14 mouse cellular contexts compared by ENCODE assay signal in genomic region chr15:41330085-41330484, GRCm38 (mm10).
A peak's percentile ranks its signal among the peaks of the same experiment; 100 is the strongest.
DNase-seq lines count a peak whose midpoint lies in the region; ATAC-seq and TF ChIP-seq lines count a peak whose summit lies in the region.
"Had no signal": no experiment of that assay in that cellular context is flagged by ENCODE, and none has a peak within 500 bp of the region (broad histone marks: within the 10 kb centered on the region; RNA-seq: fewer than 3 reads in every experiment).

No protein-coding gene starts in this region.

- in situ Hi-C loops in ES-E14 (cut with MboI; ENCODE audit: low sequenced_read_pairs in 2 of 2, unreplicated experiment in 2 of 2) = loop anchor here in 1 of 2 experiments (25.0 kb wide), 1 partner anchor 332 kb away; no protein-coding TSS in a partner anchor

- H3K9me3 ChIP-seq in intestine, postnatal 0 days (ENCODE audit: control insufficient read depth) = no peaks in the 10 kb centered on the region
- H3K9me3 ChIP-seq in intestine, embryonic 15.5 days = no peaks in the 10 kb centered on the region
- H3K9me3 ChIP-seq in ES-E14 (ENCODE audit: control insufficient read depth, insufficient read depth, low read depth, low read length) = no peaks in the 10 kb centered on the region
- no peaks in the 10 kb centered on the region for H3K9me3 ChIP-seq in liver, embryonic 15.5 days (replicated peaks)
- H3K9me3 ChIP-seq: forebrain, embryonic 15.5 days; hindbrain, embryonic 10.5 days; megakaryocyte, embryonic 14.5 days; neural tube, embryonic 13.5 days had no signal

- no peak overlapping the region for H3K9ac ChIP-seq in intestine, postnatal 0 days (ENCODE audit: low read depth, low read length)
- H3K9ac ChIP-seq in intestine, embryonic 15.5 days = no peak overlapping the region
- no peak overlapping the region for H3K9ac ChIP-seq in ES-E14 (ENCODE audit: insufficient read depth, low read depth, low read length, poor library complexity, severe bottlenecking)
- no peak overlapping the region for H3K9ac ChIP-seq in liver, embryonic 15.5 days
- H3K9ac ChIP-seq: forebrain, embryonic 15.5 days; neural tube, embryonic 13.5 days had no signal

- WGBS in intestine, postnatal 0 days = 22% methylated on average over 2 of the region's 2 CpGs
- 41% methylated on average over 2 of the region's 2 CpGs for WGBS in intestine, embryonic 15.5 days
- 31% methylated on average over 2 of the region's 2 CpGs for WGBS in liver, embryonic 15.5 days (ENCODE audit: insufficient replicate concordance)

- TF ChIP-seq CTCF in intestine, postnatal 0 days (IDR thresholded peaks at IDR 0.05; ENCODE audit: low read depth) = peak; percentile 52
- TF ChIP-seq CTCF in C2C12 (IDR thresholded peaks at IDR 0.05; ENCODE audit: control insufficient read depth, insufficient read depth, insufficient read length) = no peak

- no peaks in the 10 kb centered on the region for H3K4me1 ChIP-seq in intestine, postnatal 0 days (replicated peaks; ENCODE audit: control insufficient read depth, insufficient read depth, low read length)
- no peaks in the 10 kb centered on the region for H3K4me1 ChIP-seq in intestine, embryonic 15.5 days (replicated peaks)
- no peaks in the 10 kb centered on the region for H3K4me1 ChIP-seq in ES-E14 (ENCODE audit: control insufficient read depth in 2 of 2, insufficient read depth in 2 of 2, low read length in 2 of 2, poor library complexity in 1 of 2)
- no peaks in the 10 kb centered on the region for H3K4me1 ChIP-seq in liver, embryonic 15.5 days (replicated peaks)
- H3K4me1 ChIP-seq: forebrain, embryonic 15.5 days; hindbrain, embryonic 10.5 days; neural tube, embryonic 13.5 days had no signal

- no peak for DNase-seq in ES-E14 (ENCODE audit: low read depth, low spot score)
- DNase-seq in B cell, adult 2 months = no peak
- no peak for DNase-seq in layer of hippocampus, adult 9-10 months (ENCODE audit: low spot score)
- DNase-seq: gastrocnemius, adult 2 months; heart, adult 18-20 months had no signal

- no peaks in the 10 kb centered on the region for H3K27me3 ChIP-seq in intestine, postnatal 0 days (replicated peaks; ENCODE audit: control insufficient read depth, insufficient read depth, low read length)
- no peaks in the 10 kb centered on the region for H3K27me3 ChIP-seq in intestine, embryonic 15.5 days (replicated peaks)
- no peaks in the 10 kb centered on the region for H3K27me3 ChIP-seq in C2C12 (ENCODE audit: control insufficient read depth, insufficient read depth, insufficient read length)
- no peaks in the 10 kb centered on the region for H3K27me3 ChIP-seq in liver, embryonic 15.5 days
- H3K27me3 ChIP-seq: forebrain, embryonic 15.5 days; megakaryocyte, embryonic 14.5 days; neural tube, embryonic 13.5 days had no signal

- no peak overlapping the region for H3K27ac ChIP-seq in intestine, postnatal 0 days (ENCODE audit: low read depth, low read length)
- H3K27ac ChIP-seq in intestine, embryonic 15.5 days = no peak overlapping the region
- no peak overlapping the region; the same call in 1 of the 2 replicates for H3K27ac ChIP-seq in ES-E14 (ENCODE audit: insufficient read depth, low read depth, low read length, poor library complexity, severe bottlenecking)
- no peak overlapping the region for H3K27ac ChIP-seq in liver, embryonic 15.5 days (replicated peaks)
- H3K27ac ChIP-seq: forebrain, embryonic 15.5 days; gastrocnemius, adult 2 months; hindbrain, embryonic 10.5 days; layer of hippocampus, adult 2 months; neural tube, embryonic 13.5 days had no signal

- no peak overlapping the region for H3K4me3 ChIP-seq in intestine, postnatal 0 days (ENCODE audit: low read depth, low read length)
- H3K4me3 ChIP-seq in intestine, embryonic 15.5 days (replicated peaks) = no peak overlapping the region
- no peak overlapping the region for H3K4me3 ChIP-seq in C2C12 (ENCODE audit: insufficient read depth, poor library complexity, severe bottlenecking)
- no peak overlapping the region for H3K4me3 ChIP-seq in ES-E14 (ENCODE audit: insufficient read depth in 1 of 2, low read depth in 1 of 2, low read length in 2 of 2, poor library complexity in 1 of 2, severe bottlenecking in 1 of 2)
- H3K4me3 ChIP-seq in liver, embryonic 15.5 days (replicated peaks) = no peak overlapping the region
- H3K4me3 ChIP-seq: forebrain, embryonic 15.5 days; gastrocnemius, adult 2 months; hindbrain, embryonic 10.5 days; layer of hippocampus, adult 2 months; megakaryocyte, embryonic 14.5 days; neural tube, embryonic 13.5 days had no signal

- H3K79me2 ChIP-seq in C2C12 (ENCODE audit: control insufficient read depth, insufficient read depth) = no peaks in the 10 kb centered on the region

- no peak for ATAC-seq in intestine, postnatal 0 days
- no peak; the same call in 1 of the 2 replicates for ATAC-seq in intestine, embryonic 15.5 days
- 0 out of 2 replicates have a peak, but pooled peaks have one; percentile 40 for ATAC-seq in liver, embryonic 15.5 days (ENCODE audit: insufficient read depth)
- ATAC-seq: forebrain, embryonic 15.5 days had no signal

- H3K4me2 ChIP-seq in intestine, postnatal 0 days (replicated peaks; ENCODE audit: low read depth) = no peak overlapping the region
- H3K4me2 ChIP-seq in intestine, embryonic 15.5 days (replicated peaks) = no peak overlapping the region
- no peak overlapping the region for H3K4me2 ChIP-seq in liver, embryonic 15.5 days
- H3K4me2 ChIP-seq: forebrain, embryonic 15.5 days; neural tube, embryonic 13.5 days had no signal

- no peak overlapping the region for H3ac ChIP-seq in C2C12 (ENCODE audit: control insufficient read depth, insufficient read length, low read depth)

- no peaks in the 10 kb centered on the region for H3K36me3 ChIP-seq in intestine, postnatal 0 days (ENCODE audit: control insufficient read depth, insufficient read depth)
- H3K36me3 ChIP-seq in intestine, embryonic 15.5 days = no peaks in the 10 kb centered on the region
- H3K36me3 ChIP-seq in C2C12 (ENCODE audit: control insufficient read depth, insufficient read depth) (no peaks in the 10 kb centered on the region), ES-E14 (ENCODE audit: control insufficient read depth, insufficient read depth, low read length, poor library complexity, severe bottlenecking) (no peaks in the 10 kb centered on the region)
- no peaks in the 10 kb centered on the region for H3K36me3 ChIP-seq in liver, embryonic 15.5 days (replicated peaks)
- H3K36me3 ChIP-seq: forebrain, embryonic 15.5 days; hindbrain, embryonic 10.5 days; neural tube, embryonic 13.5 days had no signal

- H3K79me3 ChIP-seq in C2C12 (ENCODE audit: low read depth) = no peaks in the 10 kb centered on the region

TF ChIP-seq in C2C12, 6 proteins besides CTCF, POLR2A, EP300 and RAD21:
- TF ChIP-seq MYOG (IDR thresholded peaks at IDR 0.05; ENCODE audit: control insufficient read depth, extremely low read depth, insufficient read length) (no peak), FOSL1 (IDR thresholded peaks at IDR 0.05; ENCODE audit: insufficient read depth, low read length, poor library complexity, severe bottlenecking) (no peak), CEBPB (IDR thresholded peaks at IDR 0.05; ENCODE audit: low read depth) (peak; percentile 85), MAX (IDR thresholded peaks at IDR 0.05) (no peak), MYOD1 (IDR thresholded peaks at IDR 0.05; ENCODE audit: control insufficient read depth, insufficient read length, low read depth) (no peak), USF1 (IDR thresholded peaks at IDR 0.05; ENCODE audit: low read depth) (no peak)

TF ChIP-seq in ES-E14, 5 proteins besides CTCF, POLR2A, EP300 and RAD21:
- TF ChIP-seq CHD2 (IDR thresholded peaks at IDR 0.05; ENCODE audit: low read depth, low read length) (no peak), ZC3H11A (IDR thresholded peaks at IDR 0.05; ENCODE audit: borderline replicate concordance, low read depth, low read length) (0 out of 2 replicates have a peak, but pooled peaks have one; percentile 40)
